Mouse (Mus musculus) MEL (cell line): ENCODE data around the gene Ccdc57. TPM values are rescaled to one million over a fixed set of nuclear protein-coding genes. Genes with fewer than 3 reads are reported as not detected.

Experiments used
- DNase-seq: peaks from one replicate; pipeline ENCODE4 v3.0.0; 2011; ENCODE audit warnings: low read depth, low spot score
- H3K27ac ChIP-seq: 2 replicates; pipeline ENCODE4 v1.5.1; 2012; ENCODE audit warnings: low read depth, mild to moderate bottlenecking, control low read depth, low read length, moderate library complexity; ENCODE audit not compliant: control insufficient read depth
- H3K27me3 ChIP-seq, 2 experiments: fragments of 150-350 bp in 1 of 2; sonication (generic) in 1 of 2; 2 replicates each; pipeline ENCODE4 v1.6.1; 2012; ENCODE audit warnings: low read length in 2 of 2, mild to moderate bottlenecking in 2 of 2, improper control_type of control experiment in 1 of 2, moderate library complexity in 1 of 2; ENCODE audit not compliant: insufficient read depth in 2 of 2, control insufficient read depth in 1 of 2
- H3K36me3 ChIP-seq, 2 experiments: 2 replicates each; pipeline ENCODE4 v1.6.1; 2012 to 2014; ENCODE audit warnings: low read length in 2 of 2, improper control_type of control experiment in 1 of 2, inconsistent platforms in 1 of 2, mild to moderate bottlenecking in 1 of 2; ENCODE audit not compliant: insufficient read depth in 2 of 2, control insufficient read depth in 1 of 2
- H3K4me1 ChIP-seq, 2 experiments: fragments of 150-350 bp in 1 of 2; sonication (generic) in 1 of 2; 2 replicates each; pipeline ENCODE4 v1.6.1; 2012; ENCODE audit warnings: low read length in 2 of 2, improper control_type of control experiment in 1 of 2, mild to moderate bottlenecking in 1 of 2; ENCODE audit not compliant: insufficient read depth in 2 of 2, control insufficient read depth in 1 of 2
- H3K4me3 ChIP-seq, 2 experiments: fragments of 150-350 bp in 1 of 2; sonication (generic) in 1 of 2; 2 replicates each; pipeline ENCODE4 v1.5.1; 2012; ENCODE audit warnings: low read depth in 2 of 2, low read length in 2 of 2, mild to moderate bottlenecking in 2 of 2, moderate library complexity in 2 of 2, control low read depth in 1 of 2, improper control_type of control experiment in 1 of 2; ENCODE audit not compliant: control insufficient read depth in 1 of 2, insufficient read depth in 1 of 2
- H3K79me2 ChIP-seq: 2 replicates; pipeline ENCODE4 v1.6.1; 2012; ENCODE audit warnings: mild to moderate bottlenecking, low read length, moderate library complexity; ENCODE audit not compliant: control insufficient read depth, poor library complexity, insufficient read depth
- H3K9ac ChIP-seq: 2 replicates; pipeline ENCODE4 v1.6.1; 2012; ENCODE audit warnings: low read depth, mild to moderate bottlenecking, control low read depth, low read length, moderate library complexity; ENCODE audit not compliant: control insufficient read depth, poor library complexity, severe bottlenecking
- H3K9me3 ChIP-seq: fragments of 150-350 bp; sonication (generic); replicated peaks from 2 replicates; pipeline ENCODE4 v1.6.1; 2012; ENCODE audit warnings: mild to moderate bottlenecking, low read length, improper control_type of control experiment, moderate library complexity; ENCODE audit not compliant: insufficient read depth
- BHLHE40 ChIP-seq: IDR thresholded peaks from 2 replicates; pipeline ENCODE4 v1.6.1; 2012; ENCODE audit warnings: low read depth, mild to moderate bottlenecking, inconsistent platforms, low read length, improper control_type of control experiment, borderline replicate concordance
- CHD2 ChIP-seq: IDR thresholded peaks from 2 replicates; pipeline ENCODE4 v1.6.1; 2011; ENCODE audit warnings: low read length, improper control_type of control experiment
- E2F4 ChIP-seq: IDR thresholded peaks from 2 replicates; pipeline ENCODE4 v1.6.1; 2011; ENCODE audit warnings: low read depth, low read length, improper control_type of control experiment, borderline replicate concordance
- GABPA ChIP-seq: IDR thresholded peaks from 2 replicates; pipeline ENCODE4 v1.6.1; 2012; ENCODE audit warnings: low read depth, mild to moderate bottlenecking, inconsistent platforms, low read length, improper control_type of control experiment, moderate library complexity
- GATA1 ChIP-seq: IDR thresholded peaks from 2 replicates; pipeline ENCODE4 v1.6.1; 2011; ENCODE audit warnings: low read depth, low read length, improper control_type of control experiment
- HCFC1 ChIP-seq: IDR thresholded peaks from 2 replicates; pipeline ENCODE4 v1.6.1; 2012; ENCODE audit warnings: low read depth, mild to moderate bottlenecking, inconsistent platforms, low read length, improper control_type of control experiment, moderate library complexity
- JUND ChIP-seq: IDR thresholded peaks from 2 replicates; pipeline ENCODE4 v1.6.1; 2011; ENCODE audit warnings: low read depth, mild to moderate bottlenecking, improper control_type of control experiment, low read length
- KAT2A ChIP-seq: conservative IDR thresholded peaks from 2 replicates; pipeline ENCODE4 v1.6.1; 2012; ENCODE audit warnings: low read depth, low read length, improper control_type of control experiment, inconsistent platforms
- MAFK ChIP-seq: IDR thresholded peaks from 2 replicates; pipeline ENCODE4 v1.6.1; 2011; ENCODE audit warnings: low read depth, mild to moderate bottlenecking, low read length, improper control_type of control experiment, borderline replicate concordance
- MEF2A ChIP-seq: IDR thresholded peaks from 2 replicates; pipeline ENCODE4 v1.6.1; 2014; ENCODE audit warnings: low read depth, mild to moderate bottlenecking, inconsistent platforms, low read length, improper control_type of control experiment; ENCODE audit not compliant: poor library complexity, insufficient replicate concordance, severe bottlenecking; ENCODE audit errors: extremely low read depth
- MXI1 ChIP-seq: IDR thresholded peaks from 2 replicates; pipeline ENCODE4 v1.6.1; 2011; ENCODE audit warnings: mild to moderate bottlenecking, low read depth, low read length, improper control_type of control experiment
- MYC ChIP-seq: IDR thresholded peaks from 2 replicates; pipeline ENCODE4 v1.6.1; 2011; ENCODE audit warnings: low read depth, mild to moderate bottlenecking, low read length, improper control_type of control experiment, moderate library complexity
- NELFE ChIP-seq: IDR thresholded peaks from 2 replicates; pipeline ENCODE4 v1.6.1; 2011; ENCODE audit warnings: low read depth, low read length, improper control_type of control experiment
- POLR2A ChIP-seq, 2 experiments: IDR thresholded peaks; 2 replicates each; pipeline ENCODE4 v1.6.1; 2011 to 2012; ENCODE audit warnings: low read length in 2 of 2, mild to moderate bottlenecking in 2 of 2, control low read depth in 1 of 2, improper control_type of control experiment in 1 of 2, low read depth in 1 of 2, moderate library complexity in 1 of 2; ENCODE audit not compliant: control insufficient read depth in 1 of 2, insufficient read depth in 1 of 2, poor library complexity in 1 of 2
- RAD21 ChIP-seq: IDR thresholded peaks from 2 replicates; pipeline ENCODE4 v1.6.1; 2011; ENCODE audit warnings: mild to moderate bottlenecking, low read depth, low read length, improper control_type of control experiment
- RCOR1 ChIP-seq: IDR thresholded peaks from 2 replicates; pipeline ENCODE4 v1.6.1; 2012; ENCODE audit warnings: low read depth, mild to moderate bottlenecking, inconsistent platforms, low read length, improper control_type of control experiment
- SMC3 ChIP-seq: IDR thresholded peaks from 2 replicates; pipeline ENCODE4 v1.6.1; 2011; ENCODE audit warnings: low read depth, low read length, improper control_type of control experiment
- TCF12 ChIP-seq: IDR thresholded peaks from 2 replicates; pipeline ENCODE4 v1.6.1; 2014; ENCODE audit warnings: low read depth, mild to moderate bottlenecking, inconsistent platforms, low read length, improper control_type of control experiment, moderate library complexity
- USF1 ChIP-seq: IDR thresholded peaks from 2 replicates; pipeline ENCODE4 v1.6.1; 2014; ENCODE audit warnings: low read depth, mild to moderate bottlenecking, inconsistent platforms, low read length, improper control_type of control experiment, moderate library complexity
- ZMIZ1 ChIP-seq: IDR thresholded peaks from 2 replicates; pipeline ENCODE4 v1.6.1; 2012; ENCODE audit warnings: low read depth, mild to moderate bottlenecking, inconsistent platforms, low read length, improper control_type of control experiment, moderate library complexity
- ZNF384 ChIP-seq: IDR thresholded peaks from 2 replicates; pipeline ENCODE4 v1.6.1; 2012; ENCODE audit warnings: low read depth, mild to moderate bottlenecking, inconsistent platforms, low read length, improper control_type of control experiment
- polyA plus RNA-seq, 2 experiments: library from polyadenylated mRNA; stranded (reverse) in 1 of 2; unstranded in 1 of 2; fragments of >175 nt in 1 of 2; fragments of >200 nt in 1 of 2; gene quantifications; 2 replicates each; pipeline versions ENCODE4 v1.2.1 to v1.2.4; 2012; ENCODE audit warnings: low replicate concordance in 2 of 2, low read depth in 1 of 2; ENCODE audit not compliant: insufficient read length in 2 of 2, insufficient read depth in 1 of 2, missing spikeins in 1 of 2
- total RNA-seq: library from RNA; depleted of rRNA; stranded (reverse); fragments of 300-350 nt; gene quantifications from 2 replicates; pipeline ENCODE4 v1.2.3, GENCODE M21; 2012

The Ccdc57 gene
- total and polyA plus RNA-seq, 3 experiments: 5.3 to 7.4 TPM; not detected in 1

GRCm38 (mm10) chr11:120940959-120941358, 8.3 kb upstream of the Ccdc57 start:
- TF ChIP-seq ZNF384 (no peak), HCFC1 (no peak), BHLHE40 (no peak)
- Histone ChIP-seq H3K4me1 (peaks cover 9 to 19% of the 10 kb centered on the region in 2 experiments), H3K9me3 (no peaks in the 10 kb centered on the region), H3K79me2 (no peaks in the 10 kb centered on the region), H3K27ac (no peak overlapping the region), H3K36me3 (peaks cover 0 to 3% of the 10 kb centered on the region in 2 experiments; a peak in 2 of 4 replicates), H3K27me3 (no peaks in the 10 kb centered on the region), H3K9ac (no peak overlapping the region), H3K4me3 (no peak overlapping the region)
- DNase-seq: no peak

- H3K27me3 ChIP-seq: no peaks in the 10 kb centered on the region
- H3K4me3 ChIP-seq: no peak overlapping the region
- H3K36me3 ChIP-seq: peaks cover 0 to 3% of the 10 kb centered on the region in 2 experiments; a peak in 2 of 4 replicates
- DNase-seq: peak; percentile 74
- H3K27ac ChIP-seq: no peak overlapping the region
- no peaks in the 10 kb centered on the region for H3K79me2 ChIP-seq
- H3K9me3 ChIP-seq: no peaks in the 10 kb centered on the region
- no peak for TF ChIP-seq MYC
- peak; percentile 63 for TF ChIP-seq ZNF384
- TF ChIP-seq RAD21: no peak
- no peak for TF ChIP-seq JUND
- peaks cover 9 to 19% of the 10 kb centered on the region in 2 experiments for H3K4me1 ChIP-seq
- H3K9ac ChIP-seq: no peak overlapping the region
Measured at GRCm38 (mm10) chr11:120939712-120940341, 7.2 kb upstream of the Ccdc57 start.

- Histone ChIP-seq H3K79me2 (no peaks in the 10 kb centered on the region), H3K27me3 (no peaks in the 10 kb centered on the region), H3K9ac (no peak overlapping the region), H3K9me3 (no peaks in the 10 kb centered on the region), H3K4me1 (peaks cover 9 to 19% of the 10 kb centered on the region in 2 experiments), H3K4me3 (no peak overlapping the region; a peak in 1 of 4 replicates), H3K27ac (no peak overlapping the region), H3K36me3 (peaks cover 0 to 3% of the 10 kb centered on the region in 2 experiments; a peak in 2 of 4 replicates)
- no peak for TF ChIP-seq GATA1
- TF ChIP-seq SMC3: no peak
- TF ChIP-seq RCOR1: no peak
- no peak for TF ChIP-seq MXI1
- TF ChIP-seq JUND: no peak
- no peak for TF ChIP-seq HCFC1
- no peak for TF ChIP-seq TCF12
- no peak for TF ChIP-seq ZMIZ1
- no peak for TF ChIP-seq GABPA
- no peak for TF ChIP-seq KAT2A
- TF ChIP-seq POLR2A (IDR thresholded peaks at IDR 0.05; ENCODE audit: control insufficient read depth in 1 of 2, insufficient read depth in 1 of 2, low read depth in 1 of 2, low read length in 2 of 2, poor library complexity in 1 of 2): no peak
- TF ChIP-seq MAFK: no peak
- no peak for TF ChIP-seq USF1
- no peak for TF ChIP-seq CHD2
- TF ChIP-seq MEF2A: no peak
- no peak for TF ChIP-seq NELFE
- TF ChIP-seq E2F4: no peak
- peak; percentile 59 for DNase-seq
Measured at GRCm38 (mm10) chr11:120938795-120939194, 6.1 kb upstream of the Ccdc57 start.
